Mouse (Mus musculus) CH12.LX (cell line): ENCODE measurements around the gene Cdc37.

Experiments
- CTCF ChIP-seq, 2 experiments: IDR thresholded peaks in 1 of 2; conservative IDR thresholded peaks in 1 of 2; 2 replicates each; pipeline ENCODE4 v1.5.1; 2011 to 2012; ENCODE audit warnings: low read depth in 2 of 2, low read length in 2 of 2, improper control_type of control experiment in 1 of 2, inconsistent platforms in 1 of 2, mild to moderate bottlenecking in 1 of 2, moderate library complexity in 1 of 2
- MAZ ChIP-seq: IDR thresholded peaks from 2 replicates; pipeline ENCODE4 v1.6.1; 2012; ENCODE audit warnings: low read depth, mild to moderate bottlenecking, inconsistent platforms, low read length, improper control_type of control experiment, moderate library complexity
- POLR2A ChIP-seq: IDR thresholded peaks from 2 replicates; pipeline ENCODE4 v1.6.1; 2011; ENCODE audit warnings: low read depth, mild to moderate bottlenecking, improper control_type of control experiment, low read length

GRCm38 (mm10) chr9:21189905-21190304, 40.1 kb upstream of the Cdc37 start:
- TF ChIP-seq CTCF (conservative IDR thresholded peaks at IDR 0.05 in 1 of 2, IDR thresholded peaks at IDR 0.05 in 1 of 2; ENCODE audit: low read depth in 2 of 2, low read length in 2 of 2) (peak in 1 of 2 experiments; percentile 80; a peak in 2 of 4 replicates), POLR2A (no peak), MAZ (no peak)
